Mouse (Mus musculus) heart, postnatal 14 days (tissue): ENCODE measurements around the gene Gm21972. TPM values are rescaled to one million over a fixed set of nuclear protein-coding genes. Genes with fewer than 3 reads are reported as not detected.

Source experiments
- total RNA-seq, 2 experiments: library from RNA; stranded (reverse); gene quantifications; 2 replicates each; pipeline ENCODE4 v1.2.3; 2021

Gene Gm21972
- total RNA-seq, 2 experiments from 2014 or later = 1.7 to 2.8 TPM

Other genes starting within 250 kb of the Gm21972 start
- 10 to 100 TPM; 87.2 to 93.8 TPM for gene Itm2c, start 239.4 kb upstream of the Gm21972 start, total RNA-seq
- gene 4933407L21Rik, start 205.2 kb upstream of the Gm21972 start, total RNA-seq = not detected
- gene Gpr55, start 172.6 kb upstream of the Gm21972 start, total RNA-seq = not detected
- not detected for gene Spata3, start 116.8 kb upstream of the Gm21972 start, total RNA-seq
- gene 2810459M11Rik, start 87.8 kb upstream of the Gm21972 start, total RNA-seq = not detected
- gene Psmd1, start 69.2 kb upstream of the Gm21972 start, total RNA-seq = 100 to 1,000 TPM in 1 of 2 experiments, 10 to 100 TPM in 1; 98.5 to 105 TPM
- under 1 TPM in 1 of 2 experiments, not detected in 1; 0.20 TPM for gene Htr2b, start 21.7 kb upstream of the Gm21972 start, total RNA-seq
- gene Armc9, start 21.1 kb downstream of the Gm21972 start, total RNA-seq = 1 to 10 TPM; 2.9 to 3.3 TPM
- gene B3gnt7, start 169.2 kb downstream of the Gm21972 start, total RNA-seq = under 1 TPM; 0.54 to 0.57 TPM
- gene Ncl, start 225.8 kb downstream of the Gm21972 start, total RNA-seq = 100 to 1,000 TPM; 122 to 125 TPM